Mouse (Mus musculus) lung, adult 2 months (tissue): ENCODE measurements around the gene Atf4.

Experiments used
- CTCF ChIP-seq: fragments of 200-500 bp; IDR thresholded peaks from 2 replicates; pipeline ENCODE4 v1.5.1; 2011; ENCODE audit warnings: mild to moderate bottlenecking, low read length, control low read depth; ENCODE audit not compliant: insufficient read depth
- POLR2A ChIP-seq: fragments of 200-500 bp; IDR thresholded peaks from 2 replicates; pipeline ENCODE4 v1.6.1; 2011; ENCODE audit warnings: low read depth, mild to moderate bottlenecking, control low read depth, low read length, borderline replicate concordance; ENCODE audit errors: extremely low read depth

DNA sequence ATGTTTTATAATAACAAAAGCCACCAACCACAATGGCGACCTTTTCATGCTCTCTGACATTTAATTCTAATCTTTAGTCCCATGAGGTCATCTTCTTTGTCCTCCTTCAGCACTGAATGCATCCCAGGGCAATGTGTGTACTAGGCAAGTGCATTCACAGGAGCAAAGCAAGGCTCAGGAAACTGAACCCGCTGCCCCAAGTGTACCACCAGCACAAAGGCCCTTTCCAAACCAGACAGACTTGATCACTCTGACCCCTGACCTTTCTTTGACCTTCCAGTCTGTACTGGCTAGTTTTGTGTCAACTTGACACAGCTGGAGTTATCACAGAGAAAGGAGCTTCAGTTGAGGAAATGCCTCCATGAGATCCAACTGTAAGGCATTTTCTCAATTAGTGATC, 22.7 kb upstream of the Atf4 start:
- no peak for TF ChIP-seq CTCF
- TF ChIP-seq POLR2A, result no peak
